Mouse (Mus musculus) large intestine, adult 2 months (tissue): ENCODE results near the gene Gjb2. TPM values are rescaled to one million over a fixed set of nuclear protein-coding genes. Genes with fewer than 3 reads are reported as not detected.
"Not testable (repeated sequence)": the region's sequence is repeated elsewhere in the genome, so short reads cannot be mapped to it uniquely, and the experiment has no call there.

Source experiments
- DNase-seq: peaks from one replicate; pipeline ENCODE4 v3.0.0-alpha.2; 2012; ENCODE audit warnings: low read depth, low spot score
- WGBS: fragments of 180-500 bp; shearing (Covaris S2); methylation state at CpG from one replicate; pipeline ENCODE4 v1.1.7; 2018; 5-methylcytosine and 5-hydroxymethylcytosine counted together
- polyA plus RNA-seq: library from polyadenylated mRNA; depleted of rRNA; stranded (reverse); fragments of >200 nt; gene quantifications from 2 replicates; pipeline ENCODE4 v1.2.3, GENCODE M21; 2012; rRNA removed

Gjb2 gene
- polyA plus RNA-seq, 1 experiment, result 9.9 TPM

DNA sequence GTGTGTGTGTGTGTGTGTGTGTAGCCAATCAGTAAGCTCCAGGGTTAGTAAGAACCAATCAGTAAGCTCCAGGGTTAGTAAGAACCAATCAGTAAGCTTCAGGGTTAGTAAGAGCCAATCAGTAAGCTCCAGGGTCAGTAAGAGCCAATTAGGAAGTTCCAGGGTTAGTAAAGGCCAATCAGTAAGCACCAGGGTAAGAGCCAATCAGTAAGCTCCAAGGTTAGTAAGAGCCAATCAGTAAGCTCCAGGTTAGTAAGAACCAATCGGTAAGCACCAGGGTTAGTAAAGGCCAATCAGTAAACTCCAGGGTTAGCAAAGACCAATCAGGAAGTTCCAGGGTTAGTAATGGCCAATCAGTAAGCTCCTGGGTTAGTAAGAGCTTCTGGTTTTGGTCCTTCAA is 21.6 kb downstream of the Gjb2 start:
- DNase-seq, result no peak
- WGBS, result 94% methylated on average over 1 of the region's 1 CpGs

DNA sequence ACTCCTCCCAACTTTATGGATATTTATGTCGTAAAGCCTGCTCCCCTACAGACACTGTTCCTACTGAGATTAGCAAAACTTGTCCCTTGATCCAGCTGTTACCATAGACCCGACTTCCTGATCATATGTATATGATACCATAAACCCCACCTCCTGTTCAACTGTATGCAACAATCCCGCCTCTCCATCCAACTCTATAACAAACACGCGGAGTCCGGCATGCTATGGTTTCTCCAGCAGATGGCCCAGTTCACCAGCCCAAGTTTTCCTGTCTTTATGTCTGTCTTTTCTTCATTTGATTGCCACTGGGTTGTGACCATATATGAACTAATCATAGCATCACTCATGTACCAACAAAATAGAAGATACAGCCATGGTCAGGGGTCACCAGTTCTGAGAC is 29.0 kb downstream of the Gjb2 start:
- no peak for DNase-seq
- 26% methylated on average over 6 of the region's 6 CpGs for WGBS

DNA sequence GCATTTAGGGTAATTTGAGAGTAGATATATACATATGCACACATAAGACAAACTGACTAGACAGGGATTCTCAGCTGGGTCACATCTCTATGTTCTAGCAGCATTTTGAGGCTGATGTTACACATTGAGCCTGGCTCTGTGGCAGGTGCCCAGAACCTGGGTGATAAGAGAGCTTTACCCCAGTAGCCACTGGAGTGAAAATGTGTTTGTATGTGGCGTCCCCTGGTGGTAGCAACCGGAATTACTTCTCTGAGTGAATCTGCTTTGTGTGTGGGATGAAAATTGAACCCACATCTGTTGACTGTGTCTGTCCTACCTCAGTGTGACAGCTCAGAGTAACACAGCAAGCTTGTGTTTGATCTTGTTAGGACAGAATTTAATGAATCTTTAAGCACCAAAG is 34.6 kb downstream of the Gjb2 start:
- DNase-seq, result not testable (repeated sequence)
- 2% methylated on average over 2 of the region's 2 CpGs for WGBS

DNA sequence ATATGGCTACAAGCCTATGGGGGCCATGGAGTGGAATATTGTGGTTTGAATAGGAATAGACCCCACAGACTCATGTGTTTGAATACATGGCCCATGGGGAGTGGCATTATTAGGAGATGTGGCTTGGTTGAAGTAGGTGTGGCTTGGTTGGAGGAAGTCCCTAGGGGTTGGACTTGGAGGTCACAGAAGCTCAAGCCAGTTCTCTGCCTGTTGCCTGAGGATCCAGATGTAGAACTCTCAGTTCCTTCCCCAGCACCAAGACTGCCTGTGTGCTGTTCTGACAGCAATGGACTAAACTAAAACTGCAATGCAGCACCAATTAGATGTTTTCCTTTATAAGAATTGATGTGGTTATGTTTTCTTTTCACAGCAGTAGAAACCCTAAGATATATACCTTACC is 38.4 kb downstream of the Gjb2 start:
- no peak for DNase-seq

DNA sequence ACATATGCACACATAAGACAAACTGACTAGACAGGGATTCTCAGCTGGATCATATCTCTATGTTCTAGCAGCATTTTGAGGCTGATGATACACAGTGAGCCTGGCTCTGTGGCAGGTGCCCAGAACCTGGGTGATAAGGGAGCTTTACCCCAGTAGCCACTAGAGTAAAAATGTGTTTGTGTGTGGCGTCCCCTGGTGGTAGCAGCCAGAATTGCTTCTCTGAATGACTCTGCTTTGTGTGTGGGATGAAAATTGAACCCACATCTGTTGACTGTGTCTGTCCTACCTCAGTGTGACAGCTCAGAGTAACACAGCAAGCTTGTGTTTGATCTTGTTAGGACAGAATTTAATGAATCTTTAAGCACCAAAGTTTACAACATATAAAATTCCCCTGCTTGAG is 44.5 kb downstream of the Gjb2 start:
- WGBS, result 0% methylated on average over 1 of the region's 1 CpGs
- DNase-seq, result not testable (repeated sequence)

DNA sequence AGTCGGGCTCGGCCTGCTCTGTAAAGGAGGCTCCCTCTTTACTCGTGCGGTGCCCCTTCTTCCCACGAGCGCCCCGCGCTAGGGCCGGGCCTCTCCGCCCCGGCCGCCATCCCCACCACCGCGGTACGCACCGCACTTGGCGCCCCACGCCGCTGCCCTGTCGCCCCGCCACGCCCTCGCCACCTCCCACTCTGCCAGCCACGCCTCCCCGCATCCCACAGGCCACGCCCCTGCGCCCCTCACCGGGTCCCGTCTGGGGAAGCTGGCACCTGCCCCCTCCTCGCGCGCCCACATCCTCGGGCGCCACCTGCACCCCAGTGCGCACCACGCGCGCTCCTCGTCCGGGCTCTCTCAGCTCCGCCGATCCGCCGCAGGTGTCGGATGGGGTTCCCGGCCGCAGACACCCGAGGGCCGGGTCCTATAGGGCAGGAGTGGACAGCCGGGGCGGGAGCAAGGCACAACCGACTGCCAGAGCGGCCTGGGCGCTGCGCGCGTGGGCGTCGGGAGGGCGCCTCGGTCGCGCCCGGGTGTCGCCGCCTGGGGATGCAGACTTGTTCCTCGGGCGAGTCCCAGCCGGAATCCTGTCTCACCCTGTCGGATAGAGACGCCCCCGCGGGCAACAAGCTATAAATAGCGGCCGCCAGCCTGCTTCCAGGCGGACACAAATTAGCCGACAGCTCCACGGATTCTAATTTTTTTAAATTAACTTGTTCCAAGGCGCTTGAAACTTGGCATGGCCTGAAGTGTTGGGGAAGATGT is 46.8 kb downstream of the Gjb2 start, which contains the start of gene Gja3:
Gja3 (minus strand) TSS at position 538 of the 759 bp plus-strand sequence.
- WGBS, result under 1% methylated on average over 73 of the region's 79 CpGs
- no peak for DNase-seq

DNA sequence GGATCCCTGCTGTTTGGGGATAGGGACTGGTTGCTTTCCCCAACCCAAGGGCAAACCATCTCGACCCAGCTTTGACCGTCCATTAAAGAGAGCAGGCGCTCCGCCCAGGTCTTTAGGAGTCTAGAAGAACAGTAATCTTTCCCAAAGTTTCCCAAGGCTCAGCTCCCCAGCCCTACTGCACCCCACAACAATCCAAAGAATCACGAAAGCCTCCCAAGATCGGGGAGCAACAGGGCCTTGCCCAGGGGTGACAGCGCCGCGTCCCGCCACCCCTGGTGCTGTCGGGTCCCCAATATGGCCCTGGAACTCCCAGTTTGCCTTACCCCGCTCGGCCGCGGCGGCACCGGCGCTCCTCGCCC is 47.3 kb downstream of the Gjb2 start:
- no peak for DNase-seq
- 5% methylated on average over 19 of the region's 19 CpGs for WGBS

DNA sequence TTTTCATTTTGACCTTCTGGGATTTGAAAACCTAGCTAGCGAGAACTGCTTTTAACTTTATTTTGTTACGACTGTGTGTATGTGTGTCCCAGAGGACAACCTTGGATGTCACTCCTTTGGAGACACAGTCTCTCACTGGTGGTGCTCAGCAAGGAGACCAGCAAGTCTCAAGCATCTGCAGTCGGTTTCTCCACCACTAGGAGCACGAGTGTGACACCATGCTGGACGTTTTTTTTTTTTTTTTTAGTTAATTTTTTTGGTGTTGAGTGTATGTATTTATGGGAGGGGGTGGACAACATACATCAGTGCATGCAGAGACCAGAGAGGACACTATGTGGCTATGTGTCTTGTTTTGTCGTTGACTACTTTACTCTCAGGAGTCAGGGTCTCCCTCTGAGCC is 51.8 kb downstream of the Gjb2 start:
- WGBS, result 60% methylated on average over 6 of the region's 6 CpGs
- DNase-seq, result no peak

Other genes starting within 250 kb of the Gjb2 start
- gene Zmym2, start 218.0 kb downstream of the Gjb2 start, polyA plus RNA-seq, result 3.8 and 8.4 TPM in 2 replicates
- gene Gja3, start 46.6 kb downstream of the Gjb2 start, polyA plus RNA-seq, result not detected in 2 replicates
- gene Gm4491, start 11.2 kb upstream of the Gjb2 start, polyA plus RNA-seq, result not detected in 2 replicates
- gene Gjb6, start 28.9 kb upstream of the Gjb2 start, polyA plus RNA-seq, result not detected in 2 replicates